23 mouse cellular contexts compared by ENCODE assay signal in genomic region chr3:89965972-89966371, GRCm38 (mm10).
"Had no signal": no experiment of that assay in that cellular context is flagged by ENCODE, and none has a peak within 500 bp of the region (broad histone marks: within the 10 kb centered on the region; RNA-seq: fewer than 3 reads in every experiment).

No protein-coding gene starts in this region.

- ATAC-seq: hindbrain, postnatal 0 days; intestine, embryonic 16.5 days; liver, embryonic 12.5 days had no signal

- DNase-seq: gastrocnemius, postnatal 14 days; gastrocnemius, postnatal 36 days; heart, adult 18-20 months; heart, postnatal 10 days; kidney, adult 11 months; kidney, adult 2 months; kidney, adult 9 months; kidney, postnatal 14 days; kidney, postnatal 36 days; layer of hippocampus, adult 9-11 months; layer of hippocampus, postnatal 36 days; left cerebral cortex, postnatal 4 days had no signal

- H3K4me3 ChIP-seq: heart, embryonic 10.5 days; heart, embryonic 12.5 days; hindbrain, embryonic 13.5 days; hindbrain, embryonic 15.5 days; kidney, embryonic 15.5 days; limb, embryonic 13.5 days; limb, embryonic 15.5 days; liver, embryonic 12.5 days had no signal

- H3K27ac ChIP-seq: heart, embryonic 10.5 days; hindbrain, embryonic 13.5 days; hindbrain, embryonic 15.5 days; hindbrain, postnatal 0 days; kidney, embryonic 15.5 days; kidney, postnatal 0 days; limb, embryonic 13.5 days; limb, embryonic 15.5 days; liver, embryonic 12.5 days had no signal

- H3K9me3 ChIP-seq: heart, embryonic 10.5 days; heart, embryonic 12.5 days; hindbrain, embryonic 13.5 days; hindbrain, embryonic 15.5 days; kidney, embryonic 15.5 days; limb, embryonic 13.5 days; limb, embryonic 15.5 days; liver, embryonic 12.5 days had no signal

- H3K36me3 ChIP-seq: heart, embryonic 10.5 days; heart, embryonic 12.5 days; hindbrain, embryonic 13.5 days; hindbrain, embryonic 15.5 days; kidney, embryonic 15.5 days; liver, embryonic 12.5 days had no signal

- H3K9ac ChIP-seq: heart, embryonic 12.5 days; hindbrain, embryonic 13.5 days; hindbrain, embryonic 15.5 days; kidney, embryonic 15.5 days; limb, embryonic 13.5 days; limb, embryonic 15.5 days; liver, embryonic 12.5 days had no signal

- H3K4me2 ChIP-seq: heart, embryonic 12.5 days; hindbrain, embryonic 13.5 days; hindbrain, embryonic 15.5 days; kidney, embryonic 15.5 days; limb, embryonic 13.5 days; limb, embryonic 15.5 days; liver, embryonic 12.5 days had no signal

- H3K27me3 ChIP-seq: heart, embryonic 12.5 days; hindbrain, embryonic 13.5 days; hindbrain, embryonic 15.5 days; kidney, embryonic 15.5 days; limb, embryonic 13.5 days; limb, embryonic 15.5 days had no signal
